Mouse (Mus musculus) intestine, postnatal 0 days (tissue): ENCODE measurements around the gene Scai. TPM values are rescaled to one million over a fixed set of nuclear protein-coding genes. Genes with fewer than 3 reads are reported as not detected.
"Not testable (repeated sequence)": the region's sequence is repeated elsewhere in the genome, so short reads cannot be mapped to it uniquely, and the experiment has no call there.

Source experiments
- ATAC-seq: fragments of 200-750 bp; cut with Nextera tagmentation; 2 replicates; pipeline ENCODE4 v1.8.0; 2017; ENCODE audit warnings: mild to moderate bottlenecking, moderate TSS enrichment, moderate library complexity
- H3K27ac ChIP-seq: fragments of 300-500 bp; sonication (generic); 2 replicates; pipeline ENCODE4 v1.5.1; 2014; ENCODE audit warnings: mild to moderate bottlenecking, low read depth, low read length, moderate library complexity
- H3K27me3 ChIP-seq: fragments of 300-500 bp; sonication (generic); replicated peaks from 2 replicates; pipeline ENCODE4 v1.6.1; 2014; ENCODE audit warnings: low read length, mixed read lengths; ENCODE audit not compliant: control insufficient read depth, insufficient read depth
- H3K36me3 ChIP-seq: fragments of 300-500 bp; sonication (generic); 2 replicates; pipeline ENCODE4 v1.6.1; 2014; ENCODE audit warnings: mild to moderate bottlenecking, moderate library complexity; ENCODE audit not compliant: control insufficient read depth, insufficient read depth
- H3K4me1 ChIP-seq: fragments of 300-500 bp; sonication (generic); replicated peaks from 2 replicates; pipeline ENCODE4 v1.6.1; 2014; ENCODE audit warnings: antibody characterized with exemption, low read length, mixed read lengths; ENCODE audit not compliant: control insufficient read depth, insufficient read depth
- H3K4me2 ChIP-seq: fragments of 300-500 bp; sonication (generic); replicated peaks from 2 replicates; pipeline ENCODE4 v1.6.1; 2014; ENCODE audit warnings: low read depth, mild to moderate bottlenecking, moderate library complexity
- H3K4me3 ChIP-seq: fragments of 300-500 bp; sonication (generic); 2 replicates; pipeline ENCODE4 v1.5.1; 2014; ENCODE audit warnings: low read depth, low read length
- H3K9ac ChIP-seq: fragments of 300-500 bp; sonication (generic); 2 replicates; pipeline ENCODE4 v1.6.1; 2014; ENCODE audit warnings: mild to moderate bottlenecking, low read depth, low read length
- H3K9me3 ChIP-seq: fragments of 300-500 bp; sonication (generic); 2 replicates; pipeline ENCODE4 v1.6.1; 2016; ENCODE audit warnings: mixed run types; ENCODE audit not compliant: control insufficient read depth
- CTCF ChIP-seq: sonication (generic); IDR thresholded peaks from 2 replicates; pipeline ENCODE4 v1.5.1; 2016; ENCODE audit warnings: low read depth, mild to moderate bottlenecking, control low read depth, antibody characterized with exemption, moderate library complexity
- WGBS: fragments of 180-500 bp; shearing (Covaris S2); extraction: QIAGEN DNeasy Blood & Tissue Kit; methylation state at CpG from one replicate; pipeline ENCODE4 v1.1.7; 2014; 5-methylcytosine and 5-hydroxymethylcytosine counted together
- polyA plus RNA-seq: library from polyadenylated mRNA; unstranded; fragments of >200 nt; fragmentation: Nextera tagmentation; extraction: Ambion mirVana; gene quantifications from 2 replicates; pipeline ENCODE4 v1.2.1, GENCODE M21; 2015

The Scai gene
- polyA plus RNA-seq, 1 experiment from 2014 or later: 3.2 TPM

DNA sequence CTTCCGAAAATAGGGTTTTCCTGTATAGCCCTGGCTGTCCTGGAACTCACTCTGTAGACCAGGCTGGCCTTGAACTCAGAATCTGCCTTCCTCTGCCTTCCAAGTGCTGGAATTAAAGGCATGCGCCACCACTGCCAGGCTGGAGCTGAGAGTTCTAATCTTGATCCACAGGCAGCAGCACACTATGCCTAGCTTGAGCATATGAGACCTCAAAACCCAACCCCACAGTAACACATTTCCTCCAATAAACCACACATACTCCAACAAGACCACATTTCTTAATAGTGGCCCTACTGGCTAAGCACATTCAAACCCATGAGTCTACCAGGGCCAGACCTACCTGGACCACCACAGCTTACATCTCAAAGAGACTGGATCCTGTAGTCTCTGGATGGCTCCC lies 74.0 kb downstream of the Scai start:
- 93% methylated on average over 2 of the region's 2 CpGs for WGBS

DNA sequence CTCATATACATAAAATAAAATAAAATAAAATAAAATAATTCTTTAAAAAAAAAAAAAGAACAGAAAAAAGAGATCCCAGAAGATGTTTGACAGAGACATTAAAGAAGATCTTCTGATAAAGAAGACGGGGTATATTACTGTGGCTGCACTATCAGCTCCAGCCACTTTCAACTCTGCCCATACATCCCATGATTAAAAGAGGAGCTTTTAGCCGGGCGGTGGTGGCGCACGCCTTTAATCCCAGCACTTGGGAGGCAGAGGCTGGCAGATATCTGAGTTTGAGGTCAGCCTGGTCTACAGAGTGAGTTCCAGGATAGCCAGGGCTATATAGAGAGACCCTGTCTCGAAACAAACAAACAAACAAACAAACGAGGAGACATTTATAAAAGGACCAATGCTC lies 76.4 kb downstream of the Scai start:
- 89% methylated on average over 7 of the region's 7 CpGs for WGBS
- H3K9ac ChIP-seq: no peak overlapping the region
- H3K4me3 ChIP-seq: no peak overlapping the region
- H3K36me3 ChIP-seq: peaks cover 4% of the 10 kb centered on the region; the same call in 1 of the 2 replicates
- H3K4me2 ChIP-seq: no peak overlapping the region
- H3K27ac ChIP-seq: no peak overlapping the region
- H3K27me3 ChIP-seq: no peaks in the 10 kb centered on the region
- H3K9me3 ChIP-seq: no peaks in the 10 kb centered on the region
- no peak for ATAC-seq
- no peak for TF ChIP-seq CTCF
- no peaks in the 10 kb centered on the region for H3K4me1 ChIP-seq

More for the DNA sequence above, 74.0 kb downstream of the Scai start:
- Histone ChIP-seq H3K36me3 (peaks cover 12% of the 10 kb centered on the region; the same call in 1 of the 2 replicates), H3K4me1 (no peaks in the 10 kb centered on the region), H3K27me3 (no peaks in the 10 kb centered on the region), H3K4me3 (no peak overlapping the region), H3K9me3 (no peaks in the 10 kb centered on the region), H3K4me2 (no peak overlapping the region), H3K27ac (no peak overlapping the region; the same call in 1 of the 2 replicates), H3K9ac (no peak overlapping the region)
- no peak for ATAC-seq
- no peak for TF ChIP-seq CTCF

DNA sequence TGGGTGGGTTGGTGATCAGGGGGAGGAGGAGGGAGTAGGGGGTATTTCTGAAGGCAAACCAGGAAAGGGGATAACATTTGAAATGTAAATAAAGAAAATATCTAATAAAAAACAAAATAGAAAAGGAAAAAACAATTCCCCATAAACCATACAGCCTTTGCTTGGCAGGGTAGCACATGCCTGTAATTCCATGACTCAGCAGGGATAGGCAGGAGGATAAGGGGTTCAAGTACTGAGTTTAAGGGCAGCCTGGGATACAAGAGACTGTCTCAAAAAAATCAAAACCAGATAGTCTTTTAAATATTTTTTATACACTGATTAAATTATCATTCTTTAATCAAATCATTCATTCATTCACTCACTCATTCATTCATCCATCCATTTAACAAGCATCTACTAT lies 80.0 kb downstream of the Scai start:
- H3K27me3 ChIP-seq: no peaks in the 10 kb centered on the region
- peaks cover 3% of the 10 kb centered on the region; the same call in 1 of the 2 replicates for H3K36me3 ChIP-seq
- no peak overlapping the region for H3K9ac ChIP-seq
- H3K9me3 ChIP-seq: no peaks in the 10 kb centered on the region
- no peak overlapping the region for H3K27ac ChIP-seq
- ATAC-seq: no peak
- no peaks in the 10 kb centered on the region for H3K4me1 ChIP-seq
- no peak overlapping the region for H3K4me3 ChIP-seq
- H3K4me2 ChIP-seq: no peak overlapping the region
- no peak for TF ChIP-seq CTCF

DNA sequence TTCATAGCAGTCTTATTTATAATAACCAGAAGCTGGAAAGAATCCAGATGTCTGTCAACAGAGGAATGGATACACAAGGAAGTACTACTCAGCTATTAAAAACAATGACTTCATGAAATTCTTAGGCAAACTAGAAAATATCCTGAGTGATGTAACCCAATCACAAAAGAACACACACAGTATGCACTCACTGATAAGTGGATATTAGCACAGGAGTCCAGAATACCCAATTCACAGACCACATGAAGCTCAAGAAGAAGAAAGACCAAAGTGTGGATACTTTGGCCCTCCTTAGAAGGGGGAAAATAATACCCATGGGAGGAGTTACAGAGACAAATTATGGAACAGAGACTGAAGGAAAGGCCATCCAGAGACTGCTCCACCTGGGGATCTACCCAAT lies 80.8 kb downstream of the Scai start:
- H3K4me1 ChIP-seq, H3K27ac ChIP-seq, H3K4me2 ChIP-seq, H3K27me3 ChIP-seq, H3K4me3 ChIP-seq, H3K9ac ChIP-seq, H3K36me3 ChIP-seq, H3K9me3 ChIP-seq, ATAC-seq: not testable (repeated sequence)

DNA sequence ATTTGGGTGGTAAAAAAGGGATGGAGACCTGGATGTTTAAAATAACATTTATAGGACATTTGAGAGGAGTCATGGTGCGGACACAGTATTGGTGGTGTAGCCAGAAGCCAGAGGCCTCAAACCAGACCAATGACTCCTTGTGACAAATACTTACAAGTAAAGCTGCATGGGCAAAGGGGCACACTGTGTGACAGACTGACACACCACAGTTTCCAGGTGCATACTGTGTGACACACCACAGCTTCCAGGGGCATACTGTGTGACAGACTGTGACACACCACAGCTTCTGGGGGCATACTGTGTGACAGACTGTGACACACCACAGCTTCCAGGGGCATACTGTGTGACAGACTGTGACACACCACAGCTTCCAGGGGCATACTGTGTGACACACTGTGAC lies 90.6 kb downstream of the Scai start:
- not testable (repeated sequence) for H3K4me2 ChIP-seq, H3K9ac ChIP-seq, H3K4me3 ChIP-seq, ATAC-seq, H3K36me3 ChIP-seq, H3K27ac ChIP-seq, H3K9me3 ChIP-seq, H3K27me3 ChIP-seq, H3K4me1 ChIP-seq
- 100% methylated on average over 1 of the region's 1 CpGs for whole genome bisulfite sequencing

DNA sequence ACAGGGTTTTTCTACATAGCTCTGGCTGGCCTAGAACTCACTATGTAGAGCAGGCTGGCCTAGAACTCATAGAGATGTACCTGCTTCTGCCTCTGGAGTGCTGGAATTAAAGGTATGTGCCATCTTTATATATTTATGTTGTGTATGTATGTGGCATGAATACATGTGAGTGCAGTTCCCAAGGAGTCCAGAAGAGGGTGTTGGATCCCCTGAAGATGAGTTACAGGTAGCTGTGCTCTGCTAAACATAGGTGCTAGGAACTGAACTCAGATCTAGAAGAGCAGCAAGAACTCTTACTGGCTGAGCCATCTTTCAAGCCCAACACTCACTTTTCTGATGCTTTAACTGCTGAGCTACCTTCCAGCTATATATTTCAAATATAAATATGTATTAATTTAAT lies 92.5 kb downstream of the Scai start:
- TF ChIP-seq CTCF: peak; percentile 43
- Histone ChIP-seq H3K27ac (no peak overlapping the region), H3K36me3 (peaks cover 14% of the 10 kb centered on the region), H3K9ac (no peak overlapping the region), H3K9me3 (no peaks in the 10 kb centered on the region), H3K4me3 (no peak overlapping the region), H3K4me2 (no peak overlapping the region), H3K27me3 (no peaks in the 10 kb centered on the region), H3K4me1 (no peaks in the 10 kb centered on the region)
- no peak for ATAC-seq

DNA sequence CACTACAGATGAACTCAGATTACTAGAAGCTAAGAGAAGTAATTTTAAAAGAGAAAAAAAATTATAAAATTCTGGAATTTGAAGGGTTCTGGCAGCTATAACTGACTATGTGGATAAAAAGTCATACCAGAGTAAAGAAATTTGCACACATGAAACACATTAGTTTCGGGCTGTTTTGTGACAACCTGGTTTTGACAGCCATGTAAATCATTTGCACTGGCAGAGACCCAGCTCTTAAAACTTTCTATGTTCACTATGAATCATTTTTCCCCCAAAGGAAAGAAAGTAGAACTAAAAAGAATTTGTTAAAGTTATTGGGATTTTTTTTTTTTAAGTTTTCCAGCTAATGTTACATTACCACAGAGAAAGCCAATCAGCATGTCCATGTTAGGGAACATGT lies 98.6 kb downstream of the Scai start:
- TF ChIP-seq CTCF: no peak
- no peaks in the 10 kb centered on the region for H3K27me3 ChIP-seq
- no peak overlapping the region for H3K27ac ChIP-seq
- no peaks in the 10 kb centered on the region for H3K9me3 ChIP-seq
- no peak overlapping the region for H3K4me3 ChIP-seq
- no peak overlapping the region for H3K9ac ChIP-seq
- ATAC-seq: no peak
- H3K4me2 ChIP-seq: no peak overlapping the region
- peaks cover 7% of the 10 kb centered on the region; the same call in 1 of the 2 replicates for H3K36me3 ChIP-seq
- H3K4me1 ChIP-seq: no peaks in the 10 kb centered on the region
- 80% methylated on average over 1 of the region's 1 CpGs for WGBS
